Mouse (Mus musculus) colon, adult 2 months (tissue): Measurements from ENCODE around the gene Gdpd1. TPM values are rescaled to one million over a fixed set of nuclear protein-coding genes. Genes with fewer than 3 reads are reported as not detected.

Source experiments
- polyA plus RNA-seq: library from polyadenylated mRNA; depleted of rRNA; stranded (reverse); fragments of >200 nt; gene quantifications from 2 replicates; pipeline ENCODE4 v1.2.3, GENCODE M21; 2012; rRNA removed

Gdpd1 gene
- polyA plus RNA-seq = 29.9 and 32.6 TPM in 2 replicates

DNA sequence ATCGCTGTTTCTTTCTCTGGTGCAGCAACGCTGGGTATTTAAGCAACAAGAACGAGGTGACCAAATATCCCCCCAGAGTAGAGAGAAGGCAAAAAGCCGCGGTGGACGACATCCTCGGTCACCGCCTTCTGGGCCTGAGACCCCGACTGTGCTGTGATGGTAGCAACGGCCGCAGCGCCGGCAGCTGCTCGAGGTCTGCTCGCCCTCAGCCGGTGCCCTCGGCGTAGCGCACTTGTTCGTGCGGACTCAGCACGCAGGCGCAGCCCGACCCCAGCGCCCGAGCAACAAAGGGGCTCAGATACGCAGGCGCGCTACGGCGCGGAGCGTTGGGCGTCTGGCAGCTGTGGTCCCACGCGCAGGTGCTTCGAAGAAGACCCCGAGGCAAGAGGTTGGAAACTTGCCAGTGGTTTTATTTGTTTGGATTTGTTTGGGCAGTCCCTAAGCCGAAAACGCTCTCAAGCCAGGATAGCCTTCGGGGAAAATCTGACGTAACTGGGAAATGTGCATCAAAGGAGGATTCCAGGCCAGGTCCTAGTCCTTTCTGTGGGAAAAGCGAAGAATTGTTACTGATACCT is at the start of gene Gdpd1:
Gdpd1 (minus strand) TSS at position 197 of the 575 bp plus-strand sequence.

DNA sequence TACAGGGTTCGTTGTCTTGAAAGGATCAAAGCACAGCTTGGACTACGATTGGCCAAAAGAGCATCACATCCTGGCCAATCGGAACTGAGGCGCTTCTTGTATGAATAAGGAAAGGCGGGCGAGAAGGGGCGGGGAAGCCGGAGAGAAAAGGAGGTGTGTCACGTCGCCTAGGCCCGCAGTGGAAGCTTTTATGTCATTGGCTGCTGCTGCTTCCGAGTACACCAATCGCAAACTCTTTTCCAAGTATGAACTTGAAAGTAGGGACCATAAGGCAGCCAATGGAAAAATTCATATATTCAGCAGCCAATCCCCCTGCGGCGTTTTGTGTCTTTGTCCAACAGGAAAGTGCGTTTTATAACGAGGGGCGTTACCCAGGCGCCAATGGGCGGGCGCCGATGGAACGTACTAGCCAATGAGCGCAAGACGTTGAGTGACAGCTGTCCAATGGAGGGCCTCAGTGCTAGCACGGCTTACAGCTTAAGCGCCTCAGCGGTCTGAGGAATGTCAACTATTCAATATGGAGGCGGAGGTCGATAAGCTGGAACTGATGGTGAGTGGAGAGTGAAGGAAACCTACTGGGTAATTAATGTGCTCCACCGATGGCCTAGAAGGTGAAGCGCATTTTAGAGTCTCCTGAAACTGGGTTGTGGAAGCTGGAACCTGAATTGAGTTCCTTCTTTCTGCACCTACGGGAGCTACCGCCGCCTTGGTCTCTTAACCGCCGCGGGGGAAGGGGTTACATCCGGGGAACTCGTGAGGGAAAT is 35.1 kb upstream of the Gdpd1 start, which contains the start of gene Ska2:
Ska2 (plus strand) TSS at position 480 of the 764 bp plus-strand sequence.

DNA sequence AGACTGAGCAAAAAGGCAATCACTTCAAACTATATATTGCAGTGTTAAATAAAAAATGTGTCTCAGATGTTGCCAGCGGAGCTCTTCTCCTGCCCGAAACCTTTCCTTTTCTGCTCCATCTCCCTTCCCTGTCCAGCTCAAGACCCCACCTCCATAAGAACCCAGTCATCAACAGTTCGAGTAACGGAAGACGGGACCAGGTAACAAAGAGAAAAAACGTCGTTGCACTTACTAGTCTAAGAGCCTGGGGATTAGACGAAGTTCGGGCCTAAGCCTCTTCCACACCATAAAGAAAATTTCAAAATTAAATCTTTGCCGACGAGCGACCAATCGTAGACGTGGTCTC is 34.5 kb upstream of the Gdpd1 start, which contains the start of gene Prr11:
Prr11 (minus strand) TSS at position 300 of the 346 bp plus-strand sequence.

DNA sequence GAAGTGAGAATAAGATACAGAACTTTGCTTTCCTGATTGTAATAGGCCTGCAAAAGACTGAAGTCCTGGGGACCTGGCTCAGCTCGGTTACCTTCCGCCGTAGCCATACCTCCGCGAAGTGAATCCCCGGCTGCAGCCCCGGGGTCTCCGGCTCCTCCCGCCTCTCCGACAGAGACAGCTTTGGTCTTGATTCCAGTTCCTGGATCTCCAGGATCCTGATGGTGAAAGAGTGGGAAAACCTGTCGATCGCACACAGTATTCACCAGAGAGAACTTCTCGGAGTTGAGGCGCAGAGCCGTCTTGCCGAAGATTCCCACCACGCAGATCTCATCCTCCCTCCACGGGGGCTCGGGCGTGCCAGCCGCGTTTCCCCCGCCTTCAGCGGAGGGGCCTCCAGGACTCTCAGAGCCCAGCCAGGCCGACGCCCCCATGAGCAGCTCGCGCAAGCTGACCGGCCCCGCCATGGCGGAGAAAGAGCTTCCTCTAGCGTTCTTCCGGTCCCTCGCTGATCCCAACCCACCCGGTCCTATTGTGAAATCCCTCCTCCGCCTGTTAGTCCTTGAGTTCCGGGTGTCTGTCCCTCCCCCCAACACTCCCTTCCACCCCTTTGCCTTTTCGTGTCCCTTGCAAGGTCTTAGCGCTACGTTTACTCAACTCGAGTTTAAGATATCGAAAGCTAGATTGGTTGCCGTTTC is 12.6 kb upstream of the Gdpd1 start, which contains the start of gene Smg8:
Smg8 (minus strand) TSS at position 485 of the 695 bp plus-strand sequence.

DNA sequence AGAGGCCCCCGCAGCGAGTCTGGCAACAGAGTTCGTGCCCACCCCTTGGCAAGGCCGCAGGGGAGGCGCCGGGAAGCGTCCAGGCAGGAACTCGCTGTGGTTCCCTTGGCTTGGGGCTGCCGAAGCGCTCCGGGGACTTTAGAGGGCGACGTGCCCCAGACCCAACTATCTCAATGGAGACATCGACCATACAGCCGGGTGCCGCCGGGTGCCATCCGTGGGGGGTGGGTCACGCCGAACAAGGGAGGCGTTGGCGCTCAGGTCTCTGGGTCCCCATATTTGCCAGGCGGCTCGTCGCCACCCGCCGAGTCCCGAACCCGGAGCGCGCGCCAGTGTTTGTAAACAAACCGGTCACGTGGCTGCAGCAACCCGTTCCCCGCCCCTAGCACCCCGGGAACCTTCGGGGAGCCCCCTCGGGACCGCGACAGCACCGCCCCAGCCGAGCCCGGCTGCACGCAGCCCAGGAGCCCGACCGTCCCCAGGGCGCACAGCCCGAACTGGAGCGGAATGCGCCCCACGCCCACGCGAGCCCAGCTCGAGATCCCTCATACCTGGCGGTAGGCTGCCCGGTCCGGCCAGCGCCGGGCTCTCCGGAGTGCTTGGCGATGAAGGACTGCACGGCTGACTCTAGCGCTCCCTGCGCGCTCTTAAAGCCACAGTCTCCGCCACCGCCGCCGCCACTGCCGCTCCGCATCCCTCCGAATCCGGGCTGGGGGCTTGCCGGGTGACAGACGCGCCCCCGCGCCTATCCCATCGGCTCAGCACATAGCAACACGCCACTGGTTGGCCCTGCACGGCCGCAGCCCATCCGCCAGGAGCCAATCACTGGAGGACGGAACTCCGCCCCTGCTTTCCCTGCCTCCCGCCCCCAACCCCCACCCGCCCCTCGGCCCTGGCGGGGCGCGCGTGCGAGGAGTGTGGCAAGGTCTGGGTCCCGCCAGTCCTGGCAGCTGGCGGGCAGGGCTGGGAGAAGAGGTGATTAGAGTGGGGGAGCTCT is 80.5 kb downstream of the Gdpd1 start, which contains the start of gene Ypel2:
Ypel2 (minus strand) TSS at position 667 of the 997 bp plus-strand sequence.

Other genes starting within 250 kb of the Gdpd1 start
- 6.6 and 6.7 TPM in 2 replicates for gene Ypel2, start 80.4 kb downstream of the Gdpd1 start, polyA plus RNA-seq
- 4.1 and 4.4 TPM in 2 replicates for gene Smg8, start 12.7 kb upstream of the Gdpd1 start, polyA plus RNA-seq
- 0.60 and 0.81 TPM in 2 replicates for gene Prr11, start 34.6 kb upstream of the Gdpd1 start, polyA plus RNA-seq
- 1.2 TPM in 2 replicates for gene Ska2, start 35.2 kb upstream of the Gdpd1 start, polyA plus RNA-seq
- gene Trim37, start 53.0 kb upstream of the Gdpd1 start, polyA plus RNA-seq = 1.8 and 3.0 TPM in 2 replicates